Mouse (Mus musculus) bone marrow, adult 2 months (tissue): Measurements from ENCODE around the gene 9230102O04Rik. TPM values are rescaled to one million over a fixed set of nuclear protein-coding genes. Genes with fewer than 3 reads are reported as not detected.

ENCODE experiments used
- H3K27ac ChIP-seq: fragments of 200-500 bp; 2 replicates; pipeline ENCODE4 v1.5.1; 2012; ENCODE audit warnings: low read depth, mild to moderate bottlenecking, control low read depth, inconsistent platforms, low read length; ENCODE audit not compliant: control insufficient read depth, poor library complexity, insufficient read depth
- H3K4me1 ChIP-seq: fragments of 200-500 bp; 2 replicates; pipeline ENCODE4 v1.6.1; 2011; ENCODE audit warnings: low read length; ENCODE audit not compliant: control insufficient read depth, insufficient read depth
- H3K4me3 ChIP-seq: fragments of 200-500 bp; replicated peaks from 2 replicates; pipeline ENCODE3; 2011; ENCODE audit warnings: mild to moderate bottlenecking, low read depth, low read length, control low read depth; ENCODE audit not compliant: control insufficient read depth
- CTCF ChIP-seq: fragments of 200-500 bp; IDR thresholded peaks from 2 replicates; pipeline ENCODE4 v1.5.1; 2011; ENCODE audit warnings: low read length, control low read depth; ENCODE audit not compliant: control insufficient read depth, insufficient read depth
- POLR2A ChIP-seq: fragments of 200-500 bp; IDR thresholded peaks from 2 replicates; pipeline ENCODE4 v1.6.1; 2011; ENCODE audit warnings: low read depth, mild to moderate bottlenecking, control low read depth, low read length, borderline replicate concordance; ENCODE audit not compliant: control insufficient read depth
- WGBS: fragments of 180-500 bp; shearing (Covaris S2); methylation state at CpG from one replicate; pipeline ENCODE4 v1.1.7; 2018; 5-methylcytosine and 5-hydroxymethylcytosine counted together
- polyA plus RNA-seq: library from polyadenylated mRNA; stranded (reverse); fragments of >200 nt; gene quantifications from 2 replicates; pipeline ENCODE4 v1.2.4, GENCODE M21; 2011; ENCODE audit warnings: low replicate concordance; ENCODE audit not compliant: missing spikeins, insufficient read depth, insufficient read length

Gene 9230102O04Rik
- polyA plus RNA-seq, 1 experiment: not detected

- Histone ChIP-seq H3K4me3 (no peak overlapping the region), H3K4me1 (no peaks in the 10 kb centered on the region), H3K27ac (no peak overlapping the region)
- TF ChIP-seq POLR2A: no peak
- TF ChIP-seq CTCF: no peak
- 67% methylated on average over 14 of the region's 14 CpGs for WGBS
These were observed 14.7 kb upstream of the 9230102O04Rik start for GRCm38 (mm10) chr2:9903854-9904560.

GRCm38 (mm10) chr2:9897846-9898245, 8.5 kb upstream of the 9230102O04Rik start:
- TF ChIP-seq POLR2A (no peak), CTCF (no peak)
- Histone ChIP-seq H3K4me1 (no peaks in the 10 kb centered on the region), H3K4me3 (no peak overlapping the region), H3K27ac (no peak overlapping the region)
- 50% methylated on average over 8 of the region's 8 CpGs for WGBS

DNA sequence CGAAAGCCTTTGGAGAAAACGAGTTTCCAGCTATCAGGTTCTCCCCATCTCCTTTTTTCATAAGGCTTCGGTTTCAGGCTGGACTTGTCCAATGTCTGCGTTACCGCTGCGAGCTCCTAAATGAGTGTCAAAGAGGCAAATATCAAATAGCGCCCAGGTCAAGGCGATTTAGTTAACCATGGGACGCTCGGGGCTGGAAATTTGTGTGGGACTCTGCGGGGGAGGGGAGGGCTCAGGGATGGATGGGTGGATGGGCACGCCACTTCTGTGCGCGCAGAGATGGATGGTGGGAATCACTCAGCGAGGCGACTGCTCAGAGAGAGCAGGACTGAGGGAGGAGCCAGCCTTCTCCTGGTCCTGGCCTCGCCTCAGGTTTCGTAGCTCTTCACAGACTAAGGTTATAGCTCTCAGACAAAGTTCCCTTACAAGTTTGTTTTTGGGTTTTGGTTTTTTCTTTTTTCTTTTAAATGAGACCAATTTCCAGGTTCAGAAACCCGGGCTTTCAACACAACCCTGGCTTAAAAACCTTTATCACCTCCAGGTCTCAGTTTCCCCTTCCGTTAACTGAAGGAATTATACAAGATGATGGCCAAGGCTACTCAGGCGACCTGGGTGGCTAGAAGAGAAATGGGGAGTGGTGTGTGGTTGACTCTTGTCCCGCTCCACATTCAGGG, 6.9 kb upstream of the 9230102O04Rik start:
- no peak overlapping the region for H3K27ac ChIP-seq
- no peak overlapping the region for H3K4me3 ChIP-seq
- TF ChIP-seq POLR2A (no peak), CTCF (no peak)
- no peaks in the 10 kb centered on the region for H3K4me1 ChIP-seq
- WGBS: 5% methylated on average over 22 of the region's 22 CpGs

GRCm38 (mm10) chr2:9894836-9895593, 5.7 kb upstream of the 9230102O04Rik start:
- Histone ChIP-seq H3K4me3 (no peak overlapping the region), H3K27ac (no peak overlapping the region), H3K4me1 (no peaks in the 10 kb centered on the region)
- WGBS: 10% methylated on average over 19 of the region's 19 CpGs
- no peak for TF ChIP-seq CTCF
- no peak for TF ChIP-seq POLR2A

- Histone ChIP-seq H3K27ac (no peak overlapping the region), H3K4me3 (no peak overlapping the region), H3K4me1 (no peaks in the 10 kb centered on the region; the same call in 1 of the 2 replicates)
- WGBS: 8% methylated on average over 6 of the region's 6 CpGs
- TF ChIP-seq POLR2A (no peak), CTCF (no peak)
These were observed 4.1 kb upstream of the 9230102O04Rik start for GRCm38 (mm10) chr2:9893272-9893953.

DNA sequence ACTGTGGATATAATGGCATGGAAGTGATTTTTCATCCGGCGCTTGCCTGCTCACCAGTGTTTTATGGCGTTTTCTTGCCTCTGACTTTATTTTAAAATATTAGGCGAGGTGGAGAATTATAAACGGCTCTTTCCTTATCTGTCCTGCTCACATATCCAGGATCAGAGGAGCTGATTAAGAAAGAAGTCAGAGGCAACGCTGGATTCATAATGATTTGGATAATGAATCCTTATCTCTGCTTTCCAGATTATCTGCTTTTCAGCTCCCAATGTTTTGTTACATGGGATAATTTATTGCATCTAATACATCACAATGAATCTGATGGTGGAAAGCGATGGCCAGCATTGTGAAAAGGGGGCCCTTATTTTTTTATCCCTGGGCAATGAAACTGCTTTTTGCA, 3.2 kb upstream of the 9230102O04Rik start:
- Histone ChIP-seq H3K4me3 (no peak overlapping the region), H3K4me1 (no peaks in the 10 kb centered on the region; the same call in 1 of the 2 replicates), H3K27ac (no peak overlapping the region)
- WGBS: 16% methylated on average over 7 of the region's 7 CpGs
- no peak for TF ChIP-seq POLR2A
- TF ChIP-seq CTCF: no peak

GRCm38 (mm10) chr2:9890906-9891305, 1.6 kb upstream of the 9230102O04Rik start:
- no peaks in the 10 kb centered on the region; the same call in 1 of the 2 replicates for H3K4me1 ChIP-seq
- no peak overlapping the region for H3K27ac ChIP-seq
- TF ChIP-seq POLR2A: no peak
- TF ChIP-seq CTCF: no peak
- H3K4me3 ChIP-seq: no peak overlapping the region
- 12% methylated on average over 5 of the region's 5 CpGs for WGBS
